Mouse (Mus musculus) spleen, adult 18-20 months (tissue): ENCODE measurements at regions not wholly inside any gene's neighbourhood (a gene's known extent, or its start where the extent isn't known, plus 50 kb on each side); places are given as distances from the start of the nearest gene placed in this dataset.

ENCODE experiments used
- DNase-seq, 2 experiments: peaks; one replicate each; pipeline ENCODE4 v3.0.0; 2022; ENCODE audit warnings: mixed read lengths in 2 of 2

DNA sequence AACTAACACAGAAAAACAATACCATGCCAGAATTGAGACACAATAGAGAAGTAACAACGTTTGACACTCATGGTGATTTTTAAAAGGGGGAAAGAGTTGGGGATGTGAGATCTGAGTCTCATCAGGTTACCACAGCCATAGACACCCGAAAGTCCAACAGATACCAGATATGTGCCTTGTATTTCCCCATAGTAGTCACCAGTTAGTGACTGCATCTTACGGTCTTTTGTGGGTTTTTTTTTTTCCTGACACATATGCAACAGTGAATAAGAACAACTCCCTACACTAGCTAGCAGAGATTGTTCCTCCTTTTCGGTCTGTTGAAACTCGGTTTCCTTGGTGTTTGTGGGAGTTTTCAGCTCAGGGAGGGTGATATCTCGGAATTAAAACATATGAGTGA is 127.4 kb downstream of the Zbtb18 start:
- no peak for DNase-seq

DNA sequence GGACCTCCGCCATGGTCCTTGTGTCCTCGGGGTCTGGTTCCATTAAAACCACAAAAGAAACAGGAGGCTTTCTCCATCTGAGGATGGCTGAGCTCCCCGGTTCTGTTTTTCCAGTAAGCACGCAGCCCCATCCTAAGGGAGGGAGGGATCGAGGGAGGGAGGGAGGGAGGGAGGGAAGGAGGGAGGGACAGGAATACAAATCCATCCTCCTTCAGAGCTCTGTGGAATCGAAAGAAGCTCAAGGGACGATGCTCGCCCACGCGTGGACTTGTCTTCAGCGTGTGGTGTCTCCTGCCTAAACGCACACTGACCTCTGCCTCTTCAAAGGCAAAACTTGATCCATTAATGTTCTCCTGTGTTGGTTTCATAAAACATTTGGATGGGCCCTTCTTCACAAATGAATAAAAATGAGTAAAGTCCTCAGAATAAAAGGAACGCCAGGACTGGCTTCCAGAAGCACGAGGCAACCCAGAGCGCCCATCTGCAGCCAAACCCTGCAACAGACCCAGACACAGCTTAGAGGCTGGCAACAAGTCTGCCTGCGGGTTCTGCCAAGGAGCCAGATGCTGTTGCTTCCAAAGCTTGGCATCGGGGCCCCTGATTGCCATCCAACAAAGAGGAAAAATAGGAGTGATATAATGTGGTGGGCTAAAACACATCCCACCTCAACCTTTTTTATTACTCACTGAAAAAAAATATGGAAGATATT is 131.0 kb downstream of the Zbtb18 start:
- no peak for DNase-seq

DNA sequence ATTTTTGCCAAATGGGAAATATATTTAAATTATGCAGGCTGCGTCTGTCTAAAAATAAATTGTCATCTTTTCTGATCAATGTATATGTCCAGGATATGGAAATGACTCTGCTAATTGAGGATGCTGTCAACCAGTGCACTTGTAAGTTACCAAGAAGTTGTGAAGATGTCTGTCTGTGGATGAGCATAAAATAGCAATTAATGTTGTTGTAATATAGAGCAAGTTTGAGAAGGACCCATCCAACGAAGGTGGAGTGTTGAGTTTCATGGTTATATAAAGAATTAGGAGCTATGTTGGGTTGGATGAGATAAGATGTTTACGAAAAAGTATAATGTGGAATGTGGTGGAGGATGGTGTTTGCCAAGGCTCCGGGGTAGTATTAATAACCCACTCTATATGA is 131.6 kb downstream of the Zbtb18 start:
- DNase-seq = no peak

DNA sequence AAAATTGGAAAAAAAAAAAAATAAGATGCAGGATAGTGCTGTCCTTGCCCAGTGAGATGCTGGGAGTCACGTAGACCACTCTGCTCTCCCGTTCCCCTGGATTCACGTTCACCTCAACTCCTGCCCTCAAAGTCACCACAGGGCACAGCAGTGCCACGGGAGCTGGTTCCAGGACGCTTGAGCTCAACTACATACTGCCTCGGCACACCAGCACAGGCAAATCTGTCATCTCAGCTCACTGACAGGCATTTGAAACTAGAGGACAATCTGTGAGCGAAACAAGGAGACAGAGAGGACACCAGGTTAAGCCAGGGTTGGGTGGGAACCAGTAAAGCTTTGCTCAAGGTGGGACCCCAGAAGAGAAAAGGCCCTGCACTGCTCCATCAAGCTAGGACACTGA is 132.2 kb downstream of the Zbtb18 start:
- no peak for DNase-seq

DNA sequence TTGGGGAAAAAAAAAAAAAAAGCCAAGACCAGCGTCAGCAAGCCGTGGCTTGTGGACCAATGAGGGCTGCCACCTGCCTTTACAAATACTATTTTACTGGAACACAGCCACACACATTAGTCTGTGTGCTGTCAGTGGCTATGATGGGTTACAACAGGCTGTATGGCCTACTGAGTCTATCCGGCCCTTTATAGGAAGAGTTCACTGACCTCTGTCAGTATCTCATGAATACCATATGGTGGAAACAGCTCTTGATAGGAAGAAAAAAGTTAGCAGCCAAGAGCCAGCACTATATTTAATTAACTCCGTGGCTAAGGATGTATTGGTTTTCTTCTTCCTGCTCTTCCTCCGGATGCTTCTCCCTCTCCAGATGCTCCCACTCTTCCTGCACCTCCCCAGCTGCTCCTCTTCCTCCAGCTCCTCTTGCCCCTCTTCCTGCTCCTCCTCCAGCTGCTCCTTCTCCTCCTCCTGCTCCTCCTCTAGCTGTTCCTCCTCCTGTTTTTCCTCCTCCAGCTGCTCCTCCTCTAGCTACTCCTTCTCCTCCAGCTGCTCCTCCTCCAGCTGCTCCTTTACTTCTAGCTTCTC is 142.2 kb downstream of the Zbtb18 start:
- no peak for DNase-seq

DNA sequence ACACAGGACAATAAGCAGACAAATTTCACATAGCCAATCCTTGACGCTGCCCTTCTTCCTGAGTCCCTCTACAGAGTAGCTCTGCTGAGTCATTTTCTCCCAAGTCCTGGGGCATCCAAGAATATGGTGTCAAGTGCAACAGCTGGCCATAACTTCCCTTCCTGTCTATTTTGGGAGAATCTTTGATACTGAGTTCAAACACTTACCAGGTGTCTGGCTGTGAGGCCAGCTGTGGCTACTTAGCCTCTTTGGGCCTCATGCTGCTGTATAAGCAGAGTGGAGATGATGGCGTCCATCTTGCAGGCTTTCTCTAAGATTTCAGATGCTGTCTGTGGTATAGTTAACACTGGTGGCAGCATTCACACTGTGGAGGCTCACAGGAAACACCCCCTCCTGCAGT is 143.2 kb downstream of the Zbtb18 start:
- no peak for DNase-seq

DNA sequence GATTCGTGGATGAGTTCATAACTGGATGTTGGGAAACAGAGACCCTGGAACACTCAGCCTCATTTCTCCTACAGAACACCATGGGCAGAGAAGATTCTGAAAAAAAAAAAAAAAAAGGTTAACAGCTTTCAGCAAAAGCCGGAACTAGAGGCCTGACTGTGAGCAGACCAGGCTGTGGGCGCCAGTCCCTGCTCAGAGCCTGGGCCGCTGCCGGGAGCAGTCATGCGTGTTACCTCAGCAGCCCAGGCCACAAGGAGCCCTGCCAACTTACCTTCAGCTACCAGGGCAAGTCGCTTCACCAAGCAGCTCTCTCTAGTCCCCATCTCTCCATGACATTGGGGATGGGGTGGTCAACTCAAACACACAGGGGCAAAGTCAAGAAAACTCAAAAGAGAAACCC is 140.6 kb upstream of the 1700016C15Rik start:
- DNase-seq = peak in 1 of 2 experiments; percentile 13

DNA sequence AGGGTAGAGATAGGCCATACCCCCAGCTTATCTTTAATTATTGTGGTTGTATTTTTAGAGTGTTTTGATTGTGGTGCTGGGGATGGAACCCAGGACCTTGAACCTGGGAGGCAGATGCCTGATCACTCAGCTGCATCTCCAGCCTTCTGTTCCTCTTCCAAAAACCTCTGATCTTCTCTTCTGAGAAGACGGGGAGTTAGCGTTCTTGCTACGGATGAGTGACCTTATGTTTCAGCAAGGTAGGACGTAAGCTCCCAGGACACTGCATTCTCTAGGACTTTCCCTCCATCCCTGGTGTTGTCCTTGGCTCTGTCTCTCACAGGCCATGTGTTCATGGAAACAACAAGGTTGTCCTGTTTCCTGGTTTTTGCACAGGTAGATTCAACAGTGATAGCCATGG is 140.0 kb upstream of the 1700016C15Rik start:
- DNase-seq = no peak

DNA sequence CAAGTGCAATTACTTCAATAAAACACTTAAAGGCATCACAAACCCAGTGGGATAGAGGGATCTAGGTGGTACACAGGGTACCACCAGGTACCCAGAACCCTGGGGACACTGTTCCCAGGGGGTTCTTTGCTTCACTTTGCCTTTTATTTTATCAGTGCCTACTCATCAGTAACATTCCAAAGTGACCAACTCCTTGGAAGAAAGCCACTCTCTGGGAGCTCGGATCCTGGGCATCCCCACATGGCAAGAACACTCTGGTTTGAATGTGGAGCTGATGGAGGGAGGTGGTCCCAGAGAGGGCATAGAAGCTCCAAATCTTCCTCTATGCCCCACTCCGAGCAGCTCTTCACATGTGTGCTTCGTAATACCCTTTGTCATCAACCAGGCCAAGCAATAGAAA is 137.9 kb upstream of the 1700016C15Rik start:
- no peak for DNase-seq

DNA sequence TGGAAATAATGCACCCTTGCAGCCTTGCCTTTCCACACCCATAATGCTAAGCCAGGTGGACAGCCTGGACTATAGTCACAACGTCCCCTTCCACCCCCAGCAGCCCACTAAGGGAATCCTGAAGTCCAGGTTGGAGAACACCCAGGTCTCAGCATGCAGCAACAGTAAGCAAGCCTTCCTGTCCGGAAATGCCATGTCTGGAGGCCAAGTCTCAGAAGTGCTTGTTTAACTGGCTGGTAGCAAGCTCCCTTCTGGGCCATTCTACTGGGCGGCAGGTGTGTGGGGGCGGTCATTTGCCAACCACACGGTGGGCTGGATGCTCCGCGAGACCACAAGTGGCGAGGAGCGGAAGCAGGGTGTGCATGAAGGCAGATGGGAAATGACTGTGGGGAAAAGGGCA is 137.3 kb upstream of the 1700016C15Rik start:
- DNase-seq = no peak

DNA sequence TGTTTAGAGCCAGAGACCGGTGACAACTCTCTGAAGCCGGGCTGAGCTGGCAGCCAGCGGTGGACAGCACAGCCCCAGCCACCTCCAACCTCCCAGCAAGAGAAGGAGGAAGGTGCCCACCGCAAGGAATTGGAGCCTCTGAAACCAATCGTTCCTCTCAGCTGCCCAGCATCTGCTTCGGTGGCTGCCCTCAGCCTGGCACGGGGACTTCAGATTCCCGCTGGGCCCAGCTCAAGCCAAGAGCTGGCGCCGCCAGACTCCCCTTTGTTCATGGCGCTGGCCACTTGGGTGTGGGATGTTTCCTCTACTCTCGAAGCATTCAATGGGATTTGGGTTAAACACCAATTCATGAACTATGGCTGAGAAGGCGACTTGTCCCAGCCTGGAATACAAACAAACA is 135.3 kb upstream of the 1700016C15Rik start:
- no peak for DNase-seq

DNA sequence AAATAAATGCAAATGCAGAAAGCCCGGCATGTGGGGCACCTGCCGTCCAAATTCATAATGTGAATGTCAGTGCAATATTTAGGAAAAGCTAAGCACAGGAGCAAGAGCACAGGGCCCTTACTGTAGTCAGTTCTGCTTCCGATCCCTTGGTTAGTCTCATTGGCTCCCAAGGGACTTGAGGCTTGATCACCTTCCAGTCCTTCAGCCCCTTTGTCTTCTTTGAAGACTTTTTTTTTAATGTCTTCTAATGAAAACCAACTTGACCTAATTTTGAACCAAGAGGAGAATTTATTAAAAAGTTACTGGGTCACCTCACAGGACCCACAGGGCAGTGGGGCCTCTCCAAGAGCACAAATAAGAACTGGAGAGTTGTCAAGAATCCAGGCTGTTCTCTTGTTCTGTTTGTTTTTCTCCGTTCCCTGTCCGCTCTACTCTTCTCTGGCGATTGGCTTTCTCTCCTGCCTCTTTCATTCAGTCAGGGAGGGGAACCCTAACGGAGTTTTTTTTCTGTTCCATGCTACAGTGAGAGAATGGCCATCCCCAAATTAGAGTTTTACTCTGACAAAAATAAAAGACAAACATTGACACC is 134.2 kb upstream of the 1700016C15Rik start:
- no peak for DNase-seq

DNA sequence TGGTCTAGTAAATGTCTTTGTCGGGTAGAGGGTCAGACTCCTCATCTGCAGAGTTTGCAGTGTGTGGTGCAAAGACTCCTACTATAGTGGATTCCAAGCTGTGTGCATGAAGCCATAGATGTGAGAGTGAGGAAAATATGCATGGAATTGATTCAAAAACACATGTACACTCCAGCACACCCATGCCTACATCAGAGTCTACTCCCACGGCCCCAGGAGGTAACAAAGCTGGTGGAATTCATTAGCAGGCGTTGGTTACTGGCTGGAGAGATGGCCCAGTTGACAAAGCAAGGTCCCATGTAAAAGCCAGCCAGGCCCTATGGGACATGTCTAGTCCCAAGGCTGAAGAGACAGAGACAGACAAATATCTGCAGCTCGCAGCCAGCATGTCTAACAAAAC is 132.6 kb upstream of the 1700016C15Rik start:
- no peak for DNase-seq

DNA sequence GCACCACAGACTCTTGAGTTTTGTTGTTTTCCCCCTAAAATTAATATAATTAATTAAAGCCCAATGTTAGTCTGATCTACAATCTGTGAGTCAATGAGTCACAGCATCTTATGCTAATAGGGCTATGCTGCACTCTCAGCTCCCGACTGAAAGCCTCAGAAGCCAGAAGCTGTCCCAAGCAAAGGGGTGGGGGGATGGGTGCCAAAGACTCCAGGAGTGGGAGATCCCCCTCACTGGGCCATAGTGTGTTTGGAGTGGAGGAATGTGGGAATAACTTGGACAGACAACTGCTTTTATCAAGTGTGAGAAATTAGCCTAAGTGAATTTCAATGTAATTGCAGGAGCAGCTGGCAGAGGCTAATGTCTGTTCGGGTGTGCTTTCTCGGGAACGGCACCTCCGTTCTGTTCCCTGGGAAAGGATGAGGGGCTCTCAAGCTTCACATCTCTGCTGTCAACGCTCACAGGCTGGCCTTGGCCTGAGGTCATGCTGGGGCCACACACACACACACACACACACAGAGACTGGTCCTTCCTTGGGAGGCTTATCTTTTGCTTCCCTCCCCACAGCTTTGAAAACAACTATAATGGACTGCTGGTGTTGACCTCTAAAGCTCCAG is 124.2 kb upstream of the 1700016C15Rik start:
- no peak for DNase-seq

DNA sequence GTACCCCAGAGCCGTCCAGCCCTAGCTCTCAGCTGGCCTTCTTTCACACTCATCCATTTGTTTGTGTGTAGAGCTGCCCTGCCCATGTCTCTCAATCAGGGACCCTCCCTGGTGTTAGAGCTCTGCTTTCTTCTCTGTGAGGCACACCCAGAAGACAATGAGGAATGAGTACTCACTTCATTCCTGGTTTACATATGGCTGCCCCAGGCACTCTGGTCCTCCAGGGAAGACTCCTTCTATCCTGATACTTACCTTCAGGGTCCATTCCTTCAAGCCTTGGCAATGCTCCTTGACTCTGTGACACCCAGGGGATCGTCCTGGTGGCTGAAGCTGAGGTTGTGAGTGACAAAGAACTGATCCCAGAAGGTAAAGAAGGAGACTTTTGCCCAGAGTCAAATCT is 122.0 kb upstream of the 1700016C15Rik start:
- no peak for DNase-seq

DNA sequence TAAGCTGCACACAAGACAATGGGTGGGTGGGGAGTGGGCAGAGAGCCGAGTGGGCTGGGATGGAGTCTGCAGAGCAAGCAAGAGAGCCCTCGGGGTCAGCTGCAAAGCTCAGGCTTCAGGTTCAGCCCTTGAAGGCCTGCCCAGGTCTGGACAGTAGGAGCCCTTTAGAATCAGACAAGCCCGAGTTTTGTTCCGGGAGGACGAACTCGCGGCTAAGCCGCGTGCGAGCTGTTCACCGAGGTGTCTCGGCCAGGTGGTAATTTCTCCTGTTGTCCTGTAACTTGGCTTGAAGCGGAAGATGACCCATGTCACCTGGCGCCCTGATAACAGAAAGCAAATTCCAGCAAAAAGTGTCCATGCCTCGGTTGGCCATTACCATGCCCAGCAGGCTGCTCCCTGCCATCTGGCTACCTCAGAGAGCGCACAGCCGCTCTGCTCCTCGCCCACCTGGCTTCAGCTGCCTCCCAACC is 121.0 kb upstream of the 1700016C15Rik start:
- no peak for DNase-seq

DNA sequence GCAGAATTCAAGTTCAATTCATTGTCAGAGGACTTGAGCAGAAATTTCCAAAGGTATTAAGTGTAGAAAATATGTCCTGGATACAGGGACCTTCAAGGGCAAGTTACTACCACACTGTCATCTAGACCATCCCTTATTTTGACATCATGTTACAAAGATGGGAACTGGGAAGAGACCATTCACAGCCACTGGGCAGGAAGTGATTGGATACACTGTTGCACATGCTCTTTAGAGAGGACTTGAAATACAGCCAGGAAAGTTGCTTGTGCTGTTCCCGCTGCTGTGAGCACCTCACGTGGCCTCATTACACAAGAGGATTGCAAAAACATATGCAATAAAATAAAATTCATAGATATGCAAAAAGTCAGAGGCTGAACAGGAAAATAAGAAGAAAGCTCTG is 120.4 kb upstream of the 1700016C15Rik start:
- DNase-seq = no peak

DNA sequence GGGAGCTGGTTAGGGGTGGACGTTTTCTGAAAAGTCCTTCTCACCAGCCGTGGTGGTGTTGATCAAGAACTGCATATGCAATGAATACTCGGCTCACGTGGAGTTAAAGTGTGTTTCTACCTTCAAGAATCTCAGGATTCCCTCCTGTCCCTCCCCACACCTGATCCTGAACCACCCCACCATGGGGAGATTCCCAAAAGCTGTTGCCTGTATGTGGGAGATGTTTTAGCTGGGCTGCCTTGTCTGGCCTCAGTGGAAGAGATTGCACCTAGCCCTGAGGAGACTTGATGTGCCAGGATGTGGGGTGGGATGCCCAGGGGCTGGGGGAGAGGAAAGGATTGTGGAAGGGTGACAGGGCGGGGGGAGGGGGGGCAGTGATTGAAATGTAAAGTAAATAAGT is 119.9 kb upstream of the 1700016C15Rik start:
- DNase-seq = no peak

DNA sequence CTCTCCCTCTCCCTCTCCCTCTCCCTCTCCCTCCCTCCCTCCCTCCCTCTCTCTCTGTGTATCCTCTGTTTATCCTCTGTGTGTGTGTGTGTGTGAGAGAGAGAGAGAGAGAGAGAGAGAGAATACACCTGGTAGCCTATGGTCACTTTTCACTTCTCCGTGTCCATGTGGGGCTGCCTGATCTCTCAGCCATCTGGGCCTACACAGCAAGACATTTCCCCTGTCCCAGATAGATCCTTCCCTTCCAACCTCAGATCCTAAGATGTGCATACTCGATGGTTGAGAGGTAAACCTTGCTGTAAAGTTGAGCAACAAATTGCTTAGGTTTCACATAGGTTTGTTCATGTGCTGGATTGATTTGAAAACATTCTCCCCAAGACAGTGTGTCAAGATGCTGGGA is 119.5 kb upstream of the 1700016C15Rik start:
- no peak for DNase-seq

DNA sequence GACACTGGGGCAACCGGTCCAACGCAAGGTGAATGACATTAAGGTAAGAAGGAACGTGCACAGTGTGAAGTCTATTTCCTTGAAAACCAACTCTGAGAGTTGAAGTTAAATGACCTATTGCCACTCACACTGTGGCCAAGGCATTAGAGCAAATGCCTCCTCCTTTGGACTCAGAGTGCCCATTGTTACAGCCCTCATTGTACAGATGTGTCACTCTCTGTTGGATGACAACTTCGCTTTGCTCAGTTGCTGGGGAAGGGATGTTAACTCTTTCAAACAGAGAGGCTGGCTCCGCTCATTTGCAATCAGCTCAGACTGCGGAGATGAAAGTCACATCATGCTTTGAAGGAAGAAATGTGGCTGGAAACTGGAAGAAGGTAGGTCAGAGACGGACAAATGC is 117.1 kb upstream of the 1700016C15Rik start:
- no peak for DNase-seq

DNA sequence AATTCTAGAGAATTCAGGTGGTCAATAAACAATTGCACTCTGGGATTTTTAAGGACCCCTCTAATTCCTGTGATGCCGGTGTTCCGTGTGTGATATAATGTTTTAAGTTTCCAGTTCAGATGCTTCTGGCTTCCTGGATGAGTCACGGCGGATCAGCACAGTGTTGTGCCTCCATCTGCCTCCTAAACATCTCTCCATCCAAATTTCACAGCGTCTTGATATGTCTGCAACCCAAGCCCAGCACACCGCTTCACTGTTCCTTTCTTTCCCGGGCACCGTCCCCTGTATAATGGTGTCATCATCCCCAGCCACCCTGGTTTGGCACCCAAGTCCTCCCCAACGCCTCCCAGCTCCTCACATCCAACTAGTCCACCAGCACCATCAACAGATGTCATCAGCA is 114.0 kb upstream of the 1700016C15Rik start:
- DNase-seq = no peak

DNA sequence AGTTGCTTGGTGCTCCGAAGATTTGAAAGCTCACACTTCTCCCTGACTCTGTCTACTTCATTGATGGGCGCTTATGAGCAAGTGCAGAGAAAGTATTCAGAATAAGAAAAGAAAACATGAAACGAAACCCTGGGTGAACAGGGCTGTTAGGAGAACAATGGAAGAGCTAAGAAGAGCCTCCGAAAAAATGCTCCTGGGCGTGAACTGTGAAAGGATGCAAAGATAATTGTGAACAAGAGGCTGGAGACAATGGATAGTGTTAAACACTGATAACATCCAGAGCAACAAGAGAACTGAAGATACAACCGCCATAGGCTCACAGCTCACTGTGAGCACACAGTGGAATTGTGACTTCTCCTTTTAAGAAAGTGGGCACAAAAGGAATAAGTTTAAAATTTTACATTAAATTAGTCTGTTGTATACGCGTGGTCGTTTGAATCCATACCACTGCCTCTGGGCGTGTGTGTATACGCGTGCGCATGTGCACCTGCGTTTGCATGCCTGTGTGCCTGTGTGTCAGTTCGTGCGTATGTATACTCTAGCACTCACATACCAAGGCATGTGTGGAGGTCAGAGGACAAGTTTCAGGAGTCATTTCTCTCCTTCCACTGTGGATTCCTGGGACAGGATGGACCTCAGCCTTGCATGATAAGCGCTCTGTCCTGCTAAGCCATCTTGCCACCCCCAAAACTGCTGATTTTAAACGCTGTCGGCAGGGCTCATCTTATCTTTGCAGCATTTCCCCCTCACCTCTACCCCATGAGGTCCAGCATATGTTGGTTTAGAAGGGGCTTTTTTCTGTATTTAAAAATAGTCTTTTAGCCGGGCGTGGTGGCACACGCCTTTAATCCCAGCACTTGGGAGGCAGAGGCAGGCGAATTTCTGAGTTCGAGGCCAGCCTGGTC is 113.0 kb upstream of the 1700016C15Rik start:
- DNase-seq = no peak

DNA sequence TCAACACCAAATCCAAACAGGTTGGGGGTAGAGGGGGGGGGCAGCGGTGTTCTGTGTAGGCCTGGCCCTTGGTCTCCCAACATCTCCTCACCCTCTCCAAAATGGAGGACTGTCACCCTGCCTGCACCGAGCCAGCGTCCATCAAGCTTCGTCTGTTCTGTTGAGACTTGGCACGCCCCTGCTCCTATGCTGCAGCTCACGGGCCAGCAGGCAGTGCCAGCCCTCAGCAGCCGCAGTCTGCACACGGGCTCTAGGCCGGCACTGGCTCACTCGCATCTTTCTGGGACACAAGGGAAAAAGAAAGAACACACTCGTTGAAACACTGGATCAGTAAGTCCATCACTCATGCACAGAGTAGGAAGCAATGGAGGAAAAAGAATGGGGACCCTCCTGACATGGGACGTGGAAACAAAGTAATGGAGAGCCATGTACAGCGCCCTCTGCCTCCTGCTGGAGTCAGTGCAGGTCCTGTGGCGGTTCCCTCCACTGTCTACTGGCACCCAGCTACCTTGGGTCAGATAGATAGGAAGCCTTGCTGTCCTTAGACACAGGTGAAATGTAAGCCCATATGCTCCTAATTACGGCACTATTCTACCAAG is 109.0 kb upstream of the 1700016C15Rik start:
- DNase-seq = no peak
